Mouse (Mus musculus) G1E (cell line): ENCODE results near the gene Ccdc40.
A peak's percentile ranks its signal among the peaks of the same experiment; 100 is the strongest.

Experiments used
- CTCF ChIP-seq: IDR thresholded peaks from 2 replicates; pipeline ENCODE4 v1.5.1; 2012; ENCODE audit warnings: low read depth, low read length, inconsistent platforms, mixed read lengths
- GATA1 ChIP-seq: IDR thresholded peaks from 2 replicates; pipeline ENCODE4 v1.6.1; 2012; ENCODE audit warnings: borderline replicate concordance, low read length, inconsistent platforms, mixed read lengths
- POLR2AphosphoS5 ChIP-seq: IDR thresholded peaks from 2 replicates; pipeline ENCODE4 v1.6.1; 2012; ENCODE audit warnings: low read depth, low read length, inconsistent platforms; ENCODE audit not compliant: insufficient replicate concordance

- TF ChIP-seq CTCF (peak; percentile 49; the same call in 1 of the 2 replicates), POLR2AphosphoS5 (no peak), GATA1 (no peak)
Observed at GRCm38 (mm10) chr11:119273186-119273930, 45.0 kb downstream of the Ccdc40 start.
